Comparison of ENCODE assay signal across 11 mouse cellular contexts in the genomic region with DNA sequence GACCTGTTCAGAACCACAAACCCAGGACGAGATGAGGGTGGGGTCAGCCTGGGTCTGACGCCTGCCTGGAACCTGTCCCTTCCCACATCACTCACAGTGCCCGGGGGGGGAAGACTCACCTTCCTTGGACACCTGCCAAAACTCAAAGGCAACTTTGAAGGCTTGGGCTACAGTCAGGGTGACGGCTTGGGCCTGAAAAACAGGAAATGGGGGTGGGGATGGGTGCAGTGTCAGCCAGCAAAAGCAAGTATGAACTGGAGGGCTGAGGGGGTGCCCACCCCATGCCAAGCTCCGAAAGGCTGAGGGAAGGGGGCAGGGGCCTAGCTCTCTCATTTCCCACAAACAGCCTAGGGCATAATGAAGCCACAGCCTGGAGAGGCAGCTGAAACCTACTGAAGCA. TPM values are rescaled to one million over a fixed set of nuclear protein-coding genes. Genes with fewer than 3 reads are reported as not detected.
DNase-seq lines count a peak whose midpoint lies in the region; TF ChIP-seq lines count a peak whose summit lies in the region.
"Had no signal": no experiment of that assay in that cellular context is flagged by ENCODE, and none has a peak within 500 bp of the region (broad histone marks: within the 10 kb centered on the region; RNA-seq: fewer than 3 reads in every experiment).

No protein-coding gene starts in this region.

- 0 out of 2 replicates have a peak overlapping the region, but pooled peaks have one; percentile 24 for H3K27ac ChIP-seq in heart, embryonic 10.5 days
- peak overlapping the region; percentile 77 for H3K27ac ChIP-seq in bone marrow, adult 2 months (ENCODE audit: control insufficient read depth, insufficient read depth, low read depth, low read length, poor library complexity)
- H3K27ac ChIP-seq: left cerebral cortex, adult 2 months had no signal

- peaks cover 53% of the 10 kb centered on the region for H3K36me3 ChIP-seq in heart, embryonic 10.5 days

- H3K4me1 ChIP-seq in heart, embryonic 10.5 days: peaks cover 62% of the 10 kb centered on the region
- peaks cover 27% of the 10 kb centered on the region for H3K4me1 ChIP-seq in bone marrow, adult 2 months (ENCODE audit: control insufficient read depth, insufficient read depth, low read length)

- no peak for TF ChIP-seq CTCF in bone marrow, adult 2 months (IDR thresholded peaks at IDR 0.05; ENCODE audit: control insufficient read depth, insufficient read depth, low read length)

- 75% methylated on average over 5 of the region's 5 CpGs for WGBS in heart, embryonic 10.5 days
- WGBS in bone marrow, adult 2 months: 8% methylated on average over 5 of the region's 5 CpGs

- no peaks in the 10 kb centered on the region for H3K27me3 ChIP-seq in heart, embryonic 10.5 days (ENCODE audit: insufficient read depth, poor library complexity, severe bottlenecking)

- no peak for DNase-seq in heart, embryonic 10.5 days (ENCODE audit: low spot score)
- no peak for DNase-seq in heart, postnatal 4 days
- DNase-seq in lung, postnatal 25 days (ENCODE audit: low spot score): peak; percentile 66
- DNase-seq in thymus, postnatal 0 days (ENCODE audit: low spot score): peak; percentile 76
- no peak for DNase-seq in layer of hippocampus, postnatal 10 days (ENCODE audit: low spot score in 2 of 2)
- DNase-seq in right cerebral cortex, adult 18-20 months: no peak
- no peak for DNase-seq in ovary, postnatal 10 days (ENCODE audit: low spot score)
- DNase-seq: cerebellum, adult 8-10 months; retina, postnatal 1 day had no signal

- TF ChIP-seq POLR2A in bone marrow, adult 2 months (IDR thresholded peaks at IDR 0.05; ENCODE audit: borderline replicate concordance, control insufficient read depth, low read depth, low read length): no peak

- H3K4me3 ChIP-seq in heart, embryonic 10.5 days: no peak overlapping the region
- H3K4me3 ChIP-seq in bone marrow, adult 2 months (replicated peaks; ENCODE audit: control insufficient read depth, low read depth, low read length): no peak overlapping the region
- H3K4me3 ChIP-seq: left cerebral cortex, adult 2 months had no signal

- no peaks in the 10 kb centered on the region for H3K9me3 ChIP-seq in heart, embryonic 10.5 days

RNA-seq across cellular contexts. Expression of gene Ldlrap1, which starts 17.6 kb away (rescaled TPM):
- polyA plus RNA-seq in heart, embryonic 10.5 days (2016; fragmentation: Nextera tagmentation; extraction: Ambion mirVana): 17.6 and 17.8 TPM in 2 replicates
- 10 to 100 TPM; 21.6 to 22.4 TPM for total RNA-seq in heart, postnatal 4 days (2021)
- polyA plus RNA-seq in bone marrow, adult 2 months (2011; ENCODE audit: insufficient read depth, insufficient read length, low replicate concordance, missing spikeins): 23.1 and 45.9 TPM in 2 replicates
- polyA plus RNA-seq in thymus, postnatal 0 days (2015; fragmentation: Nextera tagmentation; extraction: Ambion mirVana): 16.1 and 16.6 TPM in 2 replicates
- 1 to 10 TPM; 2.7 to 3.2 TPM for total RNA-seq in layer of hippocampus, postnatal 10 days (2021)

RNA-seq across cellular contexts. Expression of gene Man1c1, which starts 46.2 kb away (rescaled TPM):
- polyA plus RNA-seq in heart, embryonic 10.5 days (2016; fragmentation: Nextera tagmentation; extraction: Ambion mirVana): 8.3 and 8.6 TPM in 2 replicates
- 10 to 100 TPM; 30.4 to 30.7 TPM for total RNA-seq in heart, postnatal 4 days (2021)
- 2.7 and 7.3 TPM in 2 replicates for polyA plus RNA-seq in bone marrow, adult 2 months (2011; ENCODE audit: insufficient read depth, insufficient read length, low replicate concordance, missing spikeins)
- 0.91 and 1.2 TPM in 2 replicates for polyA plus RNA-seq in thymus, postnatal 0 days (2015; fragmentation: Nextera tagmentation; extraction: Ambion mirVana)
- 10 to 100 TPM; 14.2 to 16.3 TPM for total RNA-seq in layer of hippocampus, postnatal 10 days (2021)

Comparison
In these comparisons a context has a peak if more than half of its experiments do, and no peak if none do; other contexts are left out.
1. DNase-seq: peak in lung, postnatal 25 days (single experiment) and thymus, postnatal 0 days (single experiment); none in heart, embryonic 10.5 days (single experiment), heart, postnatal 4 days (single experiment), layer of hippocampus, postnatal 10 days (0 of 2), right cerebral cortex, adult 18-20 months (single experiment) and ovary, postnatal 10 days (single experiment).